Mouse (Mus musculus): ENCODE results near the gene Gm10487.
"Not testable (repeated sequence)": the region's sequence is repeated elsewhere in the genome, so short reads cannot be mapped to it uniquely, and the experiment has no call there.

The Gm10487 gene

DNA sequence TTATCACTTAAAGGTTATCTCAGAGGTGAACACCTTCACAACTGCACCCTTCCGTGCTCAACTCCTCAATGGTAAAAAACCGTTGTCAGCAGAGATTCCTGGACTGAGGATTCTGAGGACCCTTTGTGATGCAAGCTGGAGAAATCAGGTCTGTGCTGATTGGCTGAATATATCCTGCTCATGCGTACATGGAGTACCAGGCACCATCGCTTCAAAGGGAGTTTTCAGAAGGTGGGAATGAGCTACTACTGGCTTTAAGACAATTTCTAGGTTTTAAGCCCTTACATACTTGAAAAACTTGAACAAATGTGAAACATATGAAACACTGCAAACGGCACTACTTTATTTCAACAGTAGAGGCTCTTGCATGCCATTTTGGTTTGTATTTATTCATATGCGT lies at the start of gene Gm10487:
Gene Gm10487, minus strand, starts transcription at position 101 of the 400 bp plus-strand sequence.
- in situ Hi-C loops (cut with MseI, MboI): not testable (repeated sequence)

Measured in mouse trophoblast stem cell (cell line).